Mouse (Mus musculus) midbrain, embryonic 13.5 days (tissue): Measurements from ENCODE around the gene Milr1. TPM values are rescaled to one million over a fixed set of nuclear protein-coding genes. Genes with fewer than 3 reads are reported as not detected.
"Not testable (repeated sequence)": the region's sequence is repeated elsewhere in the genome, so short reads cannot be mapped to it uniquely, and the experiment has no call there.

Experiments
- ATAC-seq: fragments of 200-750 bp; cut with Nextera tagmentation; 2 replicates; pipeline ENCODE4 v1.8.0; 2017; ENCODE audit warnings: mild to moderate bottlenecking, moderate TSS enrichment, moderate library complexity
- H3K27ac ChIP-seq: fragments of 300-500 bp; sonication (generic); 2 replicates; pipeline ENCODE4 v1.5.1; 2015; ENCODE audit warnings: inconsistent platforms, mild to moderate bottlenecking, moderate library complexity
- H3K27me3 ChIP-seq: fragments of 300-500 bp; sonication (generic); 2 replicates; pipeline ENCODE4 v1.6.1; 2015; ENCODE audit warnings: mild to moderate bottlenecking, inconsistent platforms
- H3K36me3 ChIP-seq: fragments of 300-500 bp; sonication (generic); 2 replicates; pipeline ENCODE4 v1.6.1; 2015; ENCODE audit warnings: mild to moderate bottlenecking, inconsistent platforms
- H3K4me1 ChIP-seq: fragments of 300-500 bp; sonication (generic); replicated peaks from 2 replicates; pipeline ENCODE4 v1.6.1; 2015; ENCODE audit warnings: inconsistent platforms
- H3K4me2 ChIP-seq: fragments of 300-500 bp; sonication (generic); replicated peaks from 2 replicates; pipeline ENCODE4 v1.6.1; 2015; ENCODE audit warnings: moderate library complexity, mild to moderate bottlenecking, inconsistent platforms
- H3K4me3 ChIP-seq: fragments of 300-500 bp; sonication (generic); replicated peaks from 2 replicates; pipeline ENCODE4 v1.5.1; 2015; ENCODE audit warnings: mild to moderate bottlenecking, inconsistent platforms
- H3K9ac ChIP-seq: fragments of 300-500 bp; sonication (generic); replicated peaks from 2 replicates; pipeline ENCODE4 v1.6.1; 2015; ENCODE audit warnings: mild to moderate bottlenecking, inconsistent platforms
- H3K9me3 ChIP-seq: fragments of 300-500 bp; sonication (generic); 2 replicates; pipeline ENCODE4 v1.6.1; 2016; ENCODE audit warnings: mild to moderate bottlenecking, inconsistent platforms
- WGBS: fragments of 180-500 bp; shearing (Covaris S2); methylation state at CpG from one replicate; pipeline ENCODE4 v1.1.7; 2015; 5-methylcytosine and 5-hydroxymethylcytosine counted together
- polyA plus RNA-seq: library from polyadenylated mRNA; unstranded; fragments of >200 nt; fragmentation: Nextera tagmentation; extraction: Ambion mirVana; gene quantifications from 2 replicates; pipeline ENCODE4 v1.2.1, GENCODE M21; 2015

Milr1 gene
- polyA plus RNA-seq, 1 experiment from 2014 or later: 1.2 TPM

- Histone ChIP-seq H3K9me3 (no peaks in the 10 kb centered on the region), H3K9ac (no peak overlapping the region), H3K27ac (no peak overlapping the region), H3K4me3 (no peak overlapping the region), H3K36me3 (no peaks in the 10 kb centered on the region), H3K4me2 (no peak overlapping the region), H3K4me1 (peaks cover 23% of the 10 kb centered on the region), H3K27me3 (no peaks in the 10 kb centered on the region)
- 93% methylated on average over 2 of the region's 2 CpGs for WGBS
- no peak for ATAC-seq
Observed at GRCm38 (mm10) chr11:106739116-106739515, 11.9 kb upstream of the Milr1 start.

- H3K27ac ChIP-seq, H3K36me3 ChIP-seq, H3K9ac ChIP-seq, H3K9me3 ChIP-seq, H3K4me3 ChIP-seq, H3K4me2 ChIP-seq, H3K27me3 ChIP-seq, ATAC-seq: not testable (repeated sequence)
- H3K4me1 ChIP-seq: peaks cover 23% of the 10 kb centered on the region
- 95% methylated on average over 5 of the region's 8 CpGs for WGBS
Observed at GRCm38 (mm10) chr11:106740724-106741123, 10.3 kb upstream of the Milr1 start.

GRCm38 (mm10) chr11:106741232-106741631 lies 9.8 kb upstream of the Milr1 start:
- H3K27ac ChIP-seq: no peak overlapping the region
- H3K4me2 ChIP-seq: no peak overlapping the region
- 23% methylated on average over 6 of the region's 6 CpGs for WGBS
- H3K4me1 ChIP-seq: peaks cover 20% of the 10 kb centered on the region
- ATAC-seq: no peak
- H3K4me3 ChIP-seq: no peak overlapping the region
- no peaks in the 10 kb centered on the region for H3K9me3 ChIP-seq
- no peak overlapping the region for H3K9ac ChIP-seq
- no peaks in the 10 kb centered on the region for H3K27me3 ChIP-seq
- H3K36me3 ChIP-seq: no peaks in the 10 kb centered on the region

- Histone ChIP-seq H3K36me3 (no peaks in the 10 kb centered on the region), H3K27me3 (no peaks in the 10 kb centered on the region), H3K4me1 (peaks cover 14% of the 10 kb centered on the region), H3K27ac (no peak overlapping the region; the same call in 1 of the 2 replicates), H3K4me3 (no peak overlapping the region), H3K9me3 (no peaks in the 10 kb centered on the region), H3K9ac (no peak overlapping the region), H3K4me2 (no peak overlapping the region)
- 89% methylated on average over 3 of the region's 3 CpGs for WGBS
- ATAC-seq: no peak
Observed at GRCm38 (mm10) chr11:106741826-106742225, 9.2 kb upstream of the Milr1 start.

- WGBS: 55% methylated on average over 6 of the region's 6 CpGs
- Histone ChIP-seq H3K36me3 (no peaks in the 10 kb centered on the region), H3K27ac (no peak overlapping the region), H3K4me3 (no peak overlapping the region), H3K9me3 (no peaks in the 10 kb centered on the region), H3K9ac (no peak overlapping the region), H3K4me1 (peaks cover 8% of the 10 kb centered on the region), H3K4me2 (no peak overlapping the region), H3K27me3 (no peaks in the 10 kb centered on the region)
- no peak for ATAC-seq
Observed at GRCm38 (mm10) chr11:106742388-106742841, 8.6 kb upstream of the Milr1 start.

GRCm38 (mm10) chr11:106744949-106745348 lies 6.1 kb upstream of the Milr1 start:
- WGBS: 91% methylated on average over 5 of the region's 5 CpGs
- H3K9ac ChIP-seq: no peak overlapping the region
- H3K9me3 ChIP-seq: peaks cover 7% of the 10 kb centered on the region; the same call in 1 of the 2 replicates
- no peaks in the 10 kb centered on the region for H3K36me3 ChIP-seq
- no peak overlapping the region for H3K27ac ChIP-seq
- no peak for ATAC-seq
- H3K27me3 ChIP-seq: no peaks in the 10 kb centered on the region
- peaks cover 3% of the 10 kb centered on the region for H3K4me1 ChIP-seq
- H3K4me3 ChIP-seq: no peak overlapping the region
- H3K4me2 ChIP-seq: no peak overlapping the region

GRCm38 (mm10) chr11:106749557-106750120 lies 1.4 kb upstream of the Milr1 start:
- H3K4me2 ChIP-seq, H3K4me3 ChIP-seq, H3K4me1 ChIP-seq, H3K27ac ChIP-seq, H3K27me3 ChIP-seq, H3K9me3 ChIP-seq, ATAC-seq, H3K36me3 ChIP-seq, H3K9ac ChIP-seq: not testable (repeated sequence)
- WGBS: 96% methylated on average over 7 of the region's 7 CpGs

GRCm38 (mm10) chr11:106750121-106750751 lies 790 bp upstream of the Milr1 start, which contains the start of gene Pecam1:
Gene Pecam1 (minus strand): TSS chr11:106750628.
- H3K27me3 ChIP-seq: no peaks in the 10 kb centered on the region
- no peaks in the 10 kb centered on the region for H3K4me1 ChIP-seq
- H3K9me3 ChIP-seq: peaks cover 7% of the 10 kb centered on the region; the same call in 1 of the 2 replicates
- no peak within 1 kb of the TSS for H3K9ac ChIP-seq
- H3K27ac ChIP-seq: no peak within 1 kb of the TSS
- WGBS: 90% methylated on average over 13 of the region's 13 CpGs
- no peaks in the 10 kb centered on the region for H3K36me3 ChIP-seq
- H3K4me2 ChIP-seq: no peak within 1 kb of the TSS
- no peak for ATAC-seq
- H3K4me3 ChIP-seq: no peak within 1 kb of the TSS

- Histone ChIP-seq H3K27me3 (no peaks in the 10 kb centered on the region), H3K36me3 (no peaks in the 10 kb centered on the region), H3K4me1 (no peaks in the 10 kb centered on the region), H3K9ac (no peak overlapping the region), H3K4me2 (no peak overlapping the region), H3K4me3 (no peak overlapping the region), H3K27ac (no peak overlapping the region), H3K9me3 (peaks cover 7% of the 10 kb centered on the region; the same call in 1 of the 2 replicates)
- 89% methylated on average over 7 of the region's 7 CpGs for WGBS
- no peak for ATAC-seq
Observed at GRCm38 (mm10) chr11:106752103-106752502, 1.1 kb downstream of the Milr1 start.

GRCm38 (mm10) chr11:106753314-106753713 lies 2.3 kb downstream of the Milr1 start:
- Histone ChIP-seq H3K9ac (no peak overlapping the region), H3K4me2 (no peak overlapping the region), H3K9me3 (no peaks in the 10 kb centered on the region), H3K36me3 (no peaks in the 10 kb centered on the region), H3K4me3 (no peak overlapping the region), H3K4me1 (no peaks in the 10 kb centered on the region), H3K27me3 (no peaks in the 10 kb centered on the region), H3K27ac (no peak overlapping the region)
- 85% methylated on average over 6 of the region's 6 CpGs for WGBS
- no peak for ATAC-seq

GRCm38 (mm10) chr11:106755583-106755982 lies 4.6 kb downstream of the Milr1 start:
- H3K27me3 ChIP-seq: no peaks in the 10 kb centered on the region
- ATAC-seq: no peak
- no peak overlapping the region for H3K4me2 ChIP-seq
- H3K4me1 ChIP-seq: no peaks in the 10 kb centered on the region
- no peaks in the 10 kb centered on the region for H3K36me3 ChIP-seq
- WGBS: 20% methylated on average over 5 of the region's 5 CpGs
- H3K9me3 ChIP-seq: no peaks in the 10 kb centered on the region
- H3K9ac ChIP-seq: no peak overlapping the region
- H3K27ac ChIP-seq: no peak overlapping the region
- H3K4me3 ChIP-seq: no peak overlapping the region

GRCm38 (mm10) chr11:106759028-106759427 lies 8.0 kb downstream of the Milr1 start:
- no peak for ATAC-seq
- no peaks in the 10 kb centered on the region for H3K36me3 ChIP-seq
- no peaks in the 10 kb centered on the region for H3K27me3 ChIP-seq
- no peak overlapping the region for H3K27ac ChIP-seq
- no peak overlapping the region for H3K4me2 ChIP-seq
- peaks cover 12% of the 10 kb centered on the region; the same call in 1 of the 2 replicates for H3K4me1 ChIP-seq
- no peak overlapping the region for H3K9ac ChIP-seq
- H3K9me3 ChIP-seq: no peaks in the 10 kb centered on the region
- WGBS: 96% methylated on average over 3 of the region's 3 CpGs
- H3K4me3 ChIP-seq: no peak overlapping the region
